Mouse (Mus musculus) neural tube, embryonic 10.5 days (tissue): ENCODE measurements around the gene St13.

Experiments
- DNase-seq: peaks from one replicate; pipeline ENCODE4 v3.0.0-alpha.2; 2017; ENCODE audit warnings: low spot score; ENCODE audit errors: extremely low spot score

St13 gene

DNA sequence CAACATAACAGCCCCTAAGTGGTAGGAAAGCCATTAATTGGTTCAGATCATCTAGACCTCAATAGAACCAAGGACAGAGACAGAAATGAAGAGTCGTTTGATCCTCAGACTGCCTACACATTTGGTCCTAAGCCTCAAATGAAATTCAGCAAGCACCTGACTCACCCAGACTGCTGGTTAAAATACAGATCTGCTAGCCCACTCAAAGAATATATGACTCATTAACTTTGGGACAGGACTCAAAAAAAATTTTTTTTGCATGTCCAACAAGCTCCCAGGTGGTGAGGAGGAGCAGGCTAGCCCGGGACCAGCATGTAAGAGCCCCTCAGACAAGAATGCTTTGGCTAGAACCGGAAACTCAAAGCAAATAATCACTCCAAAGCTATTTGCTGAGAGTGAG lies 79.7 kb downstream of the St13 start:
- no peak for DNase-seq

DNA sequence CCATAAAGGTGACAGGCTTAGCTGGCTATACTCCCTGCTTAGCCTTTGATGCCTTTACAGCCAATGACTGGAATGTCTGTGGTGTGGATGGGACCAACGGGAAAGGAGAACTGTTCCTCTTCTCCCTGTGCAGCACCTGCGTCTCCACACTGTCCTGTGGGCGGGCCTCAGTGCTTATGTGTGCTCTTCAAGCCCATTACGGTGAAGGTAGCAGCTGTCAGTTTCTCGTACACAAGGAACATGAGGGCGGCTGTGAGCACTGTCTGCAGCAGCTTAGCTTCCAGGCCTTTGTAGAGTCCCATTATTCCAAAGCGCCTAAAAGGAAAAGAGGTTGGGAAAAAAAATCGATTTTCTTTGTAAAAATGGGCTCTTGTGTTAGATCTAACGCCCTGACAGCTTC lies 80.4 kb downstream of the St13 start:
- DNase-seq = no peak

DNA sequence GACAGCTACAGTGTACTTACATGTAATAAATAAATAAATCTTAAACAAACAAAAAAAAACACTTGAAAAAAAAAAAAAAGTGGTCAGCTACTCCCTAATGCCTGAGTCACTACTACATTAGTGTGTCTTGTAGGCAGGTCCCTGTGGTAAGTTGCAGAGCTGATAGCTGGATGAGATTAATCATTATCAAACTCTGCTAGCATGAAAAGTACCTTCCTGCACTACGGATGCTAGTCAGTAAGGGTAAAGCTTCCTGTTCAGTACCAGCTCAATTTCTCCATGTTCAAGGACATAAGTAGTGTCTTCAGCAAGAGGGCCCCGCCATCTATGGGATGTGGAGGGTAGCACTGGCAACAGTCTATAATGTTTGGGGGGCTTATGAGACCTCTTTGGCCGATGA lies 85.9 kb downstream of the St13 start:
- no peak for DNase-seq
